Mouse (Mus musculus): ENCODE results near the gene Upp1.

GRCm38 (mm10) chr11:9146683-9147082 is 28.8 kb downstream of the Upp1 start:
- no peak for TF ChIP-seq GATA1 (IDR thresholded peaks at IDR 0.05; ENCODE audit: low read length)
- TF ChIP-seq TAL1 (IDR thresholded peaks at IDR 0.05; ENCODE audit: low read length): no peak
